Mouse (Mus musculus): ENCODE measurements at regions not wholly inside any gene's neighbourhood (a gene's known extent, or its start where the extent isn't known, plus 50 kb on each side); places are given as distances from the start of the nearest gene placed in this dataset.

DNA sequence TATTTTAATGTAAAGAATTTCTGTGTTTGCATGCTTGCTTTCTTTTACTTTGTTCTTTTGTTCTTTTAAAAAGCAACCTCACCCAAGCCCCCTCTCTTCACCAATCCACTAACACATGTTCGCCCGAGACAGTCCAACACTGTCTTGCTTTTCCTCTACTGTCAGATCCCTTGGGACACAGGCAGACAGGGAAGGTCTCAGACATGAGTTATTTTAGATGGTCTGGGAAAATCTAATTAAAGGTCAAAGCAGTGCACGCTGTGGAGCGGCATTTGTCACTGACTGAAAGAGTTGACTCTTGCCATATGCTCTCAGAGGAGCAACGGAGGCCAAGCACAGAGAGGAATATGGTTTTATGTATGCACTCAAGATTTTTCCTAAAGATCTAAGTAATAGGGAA, 279.6 kb downstream of the Gm11146 start:
- TF ChIP-seq POLR2A (IDR thresholded peaks at IDR 0.05; ENCODE audit: borderline replicate concordance, insufficient read depth, low read length), result no peak
- TF ChIP-seq CTCF (IDR thresholded peaks at IDR 0.05; ENCODE audit: borderline replicate concordance, insufficient read depth, low read depth, low read length), result no peak
